Mouse (Mus musculus): ENCODE results near the gene Ufsp1. TPM values are rescaled to one million over a fixed set of nuclear protein-coding genes. Genes with fewer than 3 reads are reported as not detected.

The Ufsp1 gene
- polyA plus RNA-seq, 1 experiment: 7.4 TPM

- Histone ChIP-seq H3K27ac (replicated peaks; ENCODE audit: low read depth, low read length) (no peak overlapping the region), H3K4me3 (ENCODE audit: insufficient read depth, low read depth, low read length) (no peak overlapping the region; the same call in 1 of the 2 replicates), H3K4me1 (ENCODE audit: control insufficient read depth, insufficient read depth, insufficient read length, low read length) (peaks cover 13% of the 10 kb centered on the region)
Measured at GRCm38 (mm10) chr5:137337190-137337589, 42.8 kb downstream of the Ufsp1 start.

GRCm38 (mm10) chr5:137338256-137338655 lies 43.8 kb downstream of the Ufsp1 start:
- Histone ChIP-seq H3K27ac (replicated peaks; ENCODE audit: low read depth, low read length) (peak overlapping the region; percentile 96), H3K4me3 (ENCODE audit: insufficient read depth, low read depth, low read length) (peak overlapping the region; percentile 64), H3K4me1 (ENCODE audit: control insufficient read depth, insufficient read depth, insufficient read length, low read length) (peaks cover 13% of the 10 kb centered on the region)

DNA sequence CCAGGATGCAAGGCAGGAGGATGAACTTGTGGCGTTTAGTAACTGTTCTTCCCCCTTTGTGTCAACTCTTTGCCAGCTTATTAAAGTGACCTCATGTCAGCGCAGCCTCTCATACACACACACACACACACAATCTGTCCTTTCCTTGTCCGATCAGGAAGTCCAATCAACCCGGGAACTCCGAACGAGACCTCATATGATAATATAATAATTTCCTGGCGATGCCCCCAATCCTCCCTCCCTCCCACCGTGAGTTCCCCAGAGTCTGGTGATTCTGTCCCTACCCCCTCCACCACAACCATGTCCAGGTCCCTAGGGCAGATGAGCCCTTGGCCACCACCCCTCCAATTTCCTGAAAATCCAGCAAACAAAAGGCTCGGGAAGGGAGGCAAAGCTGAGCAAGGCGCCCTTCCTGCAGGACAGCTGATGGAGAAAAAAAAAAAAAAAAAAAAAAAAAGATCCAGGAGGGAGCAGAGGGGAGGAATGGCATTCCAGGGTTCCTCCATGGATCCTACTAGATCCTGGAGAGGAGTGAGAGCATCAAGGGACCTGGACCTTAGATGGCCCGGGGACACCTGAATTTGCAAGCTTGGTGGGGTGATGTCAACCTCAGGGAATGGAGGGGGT lies 44.3 kb downstream of the Ufsp1 start:
- Histone ChIP-seq H3K4me1 (ENCODE audit: control insufficient read depth, insufficient read depth, insufficient read length, low read length) (peaks cover 13% of the 10 kb centered on the region), H3K27ac (replicated peaks; ENCODE audit: low read depth, low read length) (peak overlapping the region; percentile 96), H3K4me3 (ENCODE audit: insufficient read depth, low read depth, low read length) (peak overlapping the region; percentile 64)

DNA sequence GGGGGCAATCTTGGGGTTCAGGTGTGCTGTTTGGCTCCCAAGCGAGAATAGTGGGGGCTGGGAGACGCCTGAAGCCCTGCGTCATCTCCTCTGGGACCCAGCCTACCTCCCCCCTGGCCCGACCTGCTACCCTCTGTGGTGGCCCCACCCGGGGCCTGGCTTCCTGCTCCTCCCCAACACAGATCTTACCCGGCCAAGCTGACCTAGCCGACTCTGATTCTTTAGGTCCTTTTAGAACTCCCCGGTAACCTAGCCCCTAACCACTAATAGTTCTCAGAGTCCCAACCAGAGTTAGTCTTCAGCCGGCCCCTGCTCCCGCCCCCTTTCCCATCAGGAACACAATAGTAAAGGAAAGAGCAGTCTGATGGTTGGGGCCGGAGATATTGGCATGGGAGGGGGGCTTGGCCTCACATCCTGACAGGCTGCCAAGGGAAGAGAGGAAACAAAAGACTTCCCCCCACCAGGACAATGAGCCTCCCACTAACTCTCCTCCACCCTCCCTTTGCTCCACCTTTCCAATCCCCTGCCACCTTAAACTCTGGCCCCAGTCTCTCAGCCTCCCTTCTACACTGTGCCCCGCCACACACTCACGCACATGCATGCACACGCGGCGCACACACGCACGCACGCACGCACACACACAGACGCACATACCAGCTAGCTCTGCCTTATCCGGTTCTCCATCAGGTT lies 45.0 kb downstream of the Ufsp1 start:
- Histone ChIP-seq H3K4me3 (ENCODE audit: insufficient read depth, low read depth, low read length) (peak overlapping the region; percentile 64), H3K4me1 (ENCODE audit: control insufficient read depth, insufficient read depth, insufficient read length, low read length) (peaks cover 13% of the 10 kb centered on the region), H3K27ac (replicated peaks; ENCODE audit: low read depth, low read length) (peak overlapping the region; percentile 96)

DNA sequence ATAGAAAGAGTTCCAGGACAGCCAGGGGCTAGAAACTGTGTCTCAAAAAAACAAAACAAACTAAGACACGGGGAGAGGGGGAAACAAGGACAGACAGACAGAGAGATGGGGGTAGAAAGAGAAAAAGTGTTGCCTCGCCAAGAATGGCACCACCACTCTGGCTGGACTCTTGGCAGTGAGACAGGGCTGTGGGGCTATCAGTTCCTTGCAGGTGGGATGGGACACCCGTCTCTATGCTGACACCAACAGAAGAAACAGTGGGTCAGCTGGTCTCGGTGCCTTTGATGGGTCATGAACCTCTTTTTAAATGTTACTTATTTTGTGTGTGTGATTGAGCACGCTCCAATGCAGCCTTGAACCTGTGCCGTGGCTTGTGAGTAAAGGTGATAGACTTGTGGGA lies 45.8 kb downstream of the Ufsp1 start:
- H3K4me3 ChIP-seq (ENCODE audit: insufficient read depth, low read depth, low read length): no peak overlapping the region
- H3K4me1 ChIP-seq (ENCODE audit: control insufficient read depth, insufficient read depth, insufficient read length, low read length): peaks cover 13% of the 10 kb centered on the region
- H3K27ac ChIP-seq (replicated peaks; ENCODE audit: low read depth, low read length): peak overlapping the region; percentile 96

- no peak overlapping the region for H3K27ac ChIP-seq (replicated peaks; ENCODE audit: low read depth, low read length)
- H3K4me1 ChIP-seq (ENCODE audit: control insufficient read depth, insufficient read depth, insufficient read length, low read length): peaks cover 13% of the 10 kb centered on the region
Measured at GRCm38 (mm10) chr5:137342407-137343012, 48.1 kb downstream of the Ufsp1 start.

GRCm38 (mm10) chr5:137343412-137343811 lies 49.0 kb downstream of the Ufsp1 start:
- H3K27ac ChIP-seq (replicated peaks; ENCODE audit: low read depth, low read length): no peak overlapping the region
- H3K4me1 ChIP-seq (ENCODE audit: control insufficient read depth, insufficient read depth, insufficient read length, low read length): peaks cover 8% of the 10 kb centered on the region
- no peak overlapping the region for H3K4me3 ChIP-seq (ENCODE audit: insufficient read depth, low read depth, low read length)

More at GRCm38 (mm10) chr5:137342407-137343012, 48.1 kb downstream of the Ufsp1 start:
- H3K4me3 ChIP-seq (ENCODE audit: insufficient read depth, low read depth, low read length): no peak overlapping the region

- Histone ChIP-seq H3K4me1 (ENCODE audit: control insufficient read depth, insufficient read depth, insufficient read length, low read length) (peaks cover 8% of the 10 kb centered on the region), H3K27ac (replicated peaks; ENCODE audit: low read depth, low read length) (no peak overlapping the region)
Measured at GRCm38 (mm10) chr5:137343869-137344268, 49.4 kb downstream of the Ufsp1 start.

More at GRCm38 (mm10) chr5:137343869-137344268, 49.4 kb downstream of the Ufsp1 start:
- no peak overlapping the region for H3K4me3 ChIP-seq (ENCODE audit: insufficient read depth, low read depth, low read length)

Other genes with a start within 250 kb of the Ufsp1 start
- gene Ap1s1, start 248.5 kb upstream of the Ufsp1 start, polyA plus RNA-seq (2012; ENCODE audit: insufficient read depth, insufficient read length, missing spikeins): 69.0 and 73.6 TPM in 2 replicates
- gene Serpine1, start 222.4 kb upstream of the Ufsp1 start, polyA plus RNA-seq (2012; ENCODE audit: insufficient read depth, insufficient read length, missing spikeins): 4.1 and 9.6 TPM in 2 replicates
- 9.8 and 11.1 TPM in 2 replicates for gene Trim56, start 178.4 kb upstream of the Ufsp1 start, polyA plus RNA-seq (2012; ENCODE audit: insufficient read depth, insufficient read length, missing spikeins)
- not detected in 2 replicates for gene Muc3, start 145.3 kb upstream of the Ufsp1 start, polyA plus RNA-seq (2012; ENCODE audit: insufficient read depth, insufficient read length, missing spikeins)
- not detected in 2 replicates for gene Muc3a, start 82.2 kb upstream of the Ufsp1 start, polyA plus RNA-seq (2012; ENCODE audit: insufficient read depth, insufficient read length, missing spikeins)
- gene Ache, start 7.1 kb upstream of the Ufsp1 start, polyA plus RNA-seq (2012; ENCODE audit: insufficient read depth, insufficient read length, missing spikeins): 0.75 TPM in 1 of 2 replicates, not detected in the other
- 31.0 and 45.4 TPM in 2 replicates for gene Srrt, start 13.0 kb downstream of the Ufsp1 start, polyA plus RNA-seq (2012; ENCODE audit: insufficient read depth, insufficient read length, missing spikeins)
- 13.1 and 20.6 TPM in 2 replicates for gene Trip6, start 19.8 kb downstream of the Ufsp1 start, polyA plus RNA-seq (2012; ENCODE audit: insufficient read depth, insufficient read length, missing spikeins)
- 2.5 and 5.2 TPM in 2 replicates for gene Slc12a9, start 39.0 kb downstream of the Ufsp1 start, polyA plus RNA-seq (2012; ENCODE audit: insufficient read depth, insufficient read length, missing spikeins)
- gene Ephb4, start 55.5 kb downstream of the Ufsp1 start, polyA plus RNA-seq (2012; ENCODE audit: insufficient read depth, insufficient read length, missing spikeins): 10.3 and 10.4 TPM in 2 replicates
- gene Zan, start 182.4 kb downstream of the Ufsp1 start, polyA plus RNA-seq (2012; ENCODE audit: insufficient read depth, insufficient read length, missing spikeins): not detected in 2 replicates
- 19.7 and 20.9 TPM in 2 replicates for gene Pop7, start 207.9 kb downstream of the Ufsp1 start, polyA plus RNA-seq (2012; ENCODE audit: insufficient read depth, insufficient read length, missing spikeins)
- gene Gigyf1, start 223.9 kb downstream of the Ufsp1 start, polyA plus RNA-seq (2012; ENCODE audit: insufficient read depth, insufficient read length, missing spikeins): 8.6 and 11.2 TPM in 2 replicates
- not detected in 2 replicates for gene Epo, start 238.6 kb downstream of the Ufsp1 start, polyA plus RNA-seq (2012; ENCODE audit: insufficient read depth, insufficient read length, missing spikeins)
- 285 and 328 TPM in 2 replicates for gene Gnb2, start 238.9 kb downstream of the Ufsp1 start, polyA plus RNA-seq (2012; ENCODE audit: insufficient read depth, insufficient read length, missing spikeins)